Mouse (Mus musculus) heart, embryonic 15.5 days (tissue): ENCODE measurements at regions not wholly inside any gene's neighbourhood (a gene's known extent, or its start where the extent isn't known, plus 50 kb on each side); places are given as distances from the start of the nearest gene placed in this dataset. TPM values are rescaled to one million over a fixed set of nuclear protein-coding genes. Genes with fewer than 3 reads are reported as not detected.

Experiments
- ATAC-seq: fragments of 200-750 bp; cut with Nextera tagmentation; replicated peaks from 2 replicates; pipeline ENCODE4 v1.8.0; 2017; ENCODE audit warnings: low read depth, moderate TSS enrichment; ENCODE audit not compliant: insufficient number of reproducible peaks, insufficient read depth, low FRiP score
- H3K27ac ChIP-seq: fragments of 300-500 bp; sonication (generic); 2 replicates; pipeline ENCODE4 v1.5.1; 2015; ENCODE audit warnings: mild to moderate bottlenecking, inconsistent platforms
- H3K27me3 ChIP-seq: fragments of 300-500 bp; sonication (generic); 2 replicates; pipeline ENCODE4 v1.6.1; 2015; ENCODE audit warnings: inconsistent platforms
- H3K36me3 ChIP-seq: fragments of 300-500 bp; sonication (generic); 2 replicates; pipeline ENCODE4 v1.6.1; 2015; ENCODE audit warnings: mild to moderate bottlenecking, inconsistent platforms
- H3K4me1 ChIP-seq: fragments of 300-500 bp; sonication (generic); replicated peaks from 2 replicates; pipeline ENCODE4 v1.6.1; 2015; ENCODE audit warnings: inconsistent platforms
- H3K4me2 ChIP-seq: fragments of 300-500 bp; sonication (generic); 2 replicates; pipeline ENCODE4 v1.6.1; 2015; ENCODE audit warnings: inconsistent platforms, mild to moderate bottlenecking, moderate library complexity
- H3K4me3 ChIP-seq: fragments of 300-500 bp; sonication (generic); 2 replicates; pipeline ENCODE4 v1.5.1; 2015; ENCODE audit warnings: mild to moderate bottlenecking, inconsistent platforms
- H3K9ac ChIP-seq: fragments of 300-500 bp; sonication (generic); 2 replicates; pipeline ENCODE4 v1.6.1; 2015; ENCODE audit warnings: mild to moderate bottlenecking, inconsistent platforms
- H3K9me3 ChIP-seq: fragments of 300-500 bp; sonication (generic); replicated peaks from 2 replicates; pipeline ENCODE4 v1.6.1; 2016; ENCODE audit warnings: inconsistent platforms
- WGBS: fragments of 180-500 bp; shearing (Covaris S2); methylation state at CpG from one replicate; pipeline ENCODE4 v1.1.7; 2015; ENCODE audit warnings: mixed read lengths; 5-methylcytosine and 5-hydroxymethylcytosine counted together
- microRNA-seq: library from miRNA; unstranded; fragments of <30 nt; microRNA quantifications from one replicate; pipeline ENCODE4, GENCODE M21; 2016

DNA sequence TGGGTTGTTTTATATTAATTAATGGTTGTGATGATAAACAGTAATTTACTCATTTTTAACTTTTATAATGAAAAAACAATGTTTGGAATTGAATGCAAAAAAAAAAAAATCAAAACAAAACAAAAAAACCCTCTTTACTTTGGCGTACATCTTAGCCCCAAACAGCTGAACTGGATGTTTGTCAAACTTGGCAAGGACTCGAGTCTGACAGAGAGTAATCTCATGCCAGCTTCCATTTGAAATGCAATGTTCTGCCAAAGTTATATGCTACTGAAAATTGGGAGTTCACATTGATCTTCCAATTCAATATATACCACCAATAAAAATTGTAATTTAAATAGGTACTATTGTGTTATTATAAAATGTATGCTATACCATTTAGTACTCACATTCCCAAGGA is 150.9 kb upstream of the Rgs18 start:
- no peak overlapping the region for H3K9ac ChIP-seq
- no peak for ATAC-seq

GRCm38 (mm10) chr1:144916568-144916967 is 141.3 kb upstream of the Rgs18 start:
- Histone ChIP-seq H3K27ac (no peak overlapping the region), H3K27me3 (no peaks in the 10 kb centered on the region), H3K9me3 (no peaks in the 10 kb centered on the region), H3K36me3 (no peaks in the 10 kb centered on the region), H3K4me2 (no peak overlapping the region), H3K9ac (no peak overlapping the region), H3K4me3 (no peak overlapping the region), H3K4me1 (no peaks in the 10 kb centered on the region)
- no peak for ATAC-seq
- WGBS = 83% methylated on average over 5 of the region's 5 CpGs

More for the DNA sequence above, 150.9 kb upstream of the Rgs18 start:
- no peak overlapping the region for H3K4me3 ChIP-seq
- 76% methylated on average over 2 of the region's 2 CpGs for WGBS
- no peaks in the 10 kb centered on the region; the same call in 1 of the 2 replicates for H3K9me3 ChIP-seq
- H3K4me1 ChIP-seq = no peaks in the 10 kb centered on the region
- no peak overlapping the region for H3K4me2 ChIP-seq
- no peaks in the 10 kb centered on the region for H3K36me3 ChIP-seq
- no peaks in the 10 kb centered on the region for H3K27me3 ChIP-seq
- H3K27ac ChIP-seq = no peak overlapping the region

DNA sequence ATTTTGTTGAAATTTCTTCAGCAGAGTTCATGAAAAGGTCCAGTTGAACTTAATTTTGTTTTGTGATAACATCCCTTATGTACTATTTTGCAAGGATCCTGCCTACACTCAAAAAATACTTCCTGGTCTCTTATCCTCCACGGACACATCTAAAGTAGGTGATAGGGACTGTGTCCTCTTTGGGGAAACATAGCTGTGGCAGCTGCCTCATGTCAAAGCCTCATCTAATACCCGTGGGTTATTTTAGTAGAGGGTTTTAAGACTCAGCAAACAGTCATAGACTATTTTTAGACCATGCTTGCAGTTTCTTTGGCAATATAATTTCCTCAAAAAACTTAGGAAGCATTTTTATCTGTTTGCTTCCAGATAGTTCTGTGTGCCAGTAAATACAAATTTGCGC is 127.8 kb upstream of the Rgs18 start:
- no peak overlapping the region for H3K4me2 ChIP-seq
- H3K9ac ChIP-seq = no peak overlapping the region
- H3K9me3 ChIP-seq = no peaks in the 10 kb centered on the region
- 21% methylated on average over 3 of the region's 3 CpGs for WGBS
- H3K36me3 ChIP-seq = no peaks in the 10 kb centered on the region
- no peak overlapping the region for H3K4me3 ChIP-seq
- 0 out of 2 replicates have a peak, but pooled peaks cover 2% of the 10 kb centered on the region for H3K4me1 ChIP-seq
- peak overlapping the region; percentile 55; the same call in 1 of the 2 replicates for H3K27ac ChIP-seq
- H3K27me3 ChIP-seq = no peaks in the 10 kb centered on the region
- ATAC-seq = peak; percentile 74; the same call in 1 of the 2 replicates

- H3K9ac ChIP-seq = no peak overlapping the region
- no peak overlapping the region for H3K27ac ChIP-seq
- WGBS = 66% methylated on average over 2 of the region's 2 CpGs
- H3K4me3 ChIP-seq = no peak overlapping the region
- ATAC-seq = no peak
- H3K4me2 ChIP-seq = no peak overlapping the region
- H3K9me3 ChIP-seq = no peaks in the 10 kb centered on the region
- H3K36me3 ChIP-seq = no peaks in the 10 kb centered on the region
- H3K4me1 ChIP-seq = no peaks in the 10 kb centered on the region
- H3K27me3 ChIP-seq = no peaks in the 10 kb centered on the region
These were observed 108.4 kb upstream of the Rgs18 start for GRCm38 (mm10) chr1:144883633-144884032.

GRCm38 (mm10) chr1:144862133-144862532 is 86.9 kb upstream of the Rgs18 start:
- Histone ChIP-seq H3K4me3 (no peak overlapping the region), H3K9me3 (no peaks in the 10 kb centered on the region), H3K27me3 (no peaks in the 10 kb centered on the region), H3K4me1 (no peaks in the 10 kb centered on the region), H3K4me2 (no peak overlapping the region), H3K9ac (no peak overlapping the region), H3K27ac (no peak overlapping the region), H3K36me3 (no peaks in the 10 kb centered on the region)
- 69% methylated on average over 1 of the region's 1 CpGs for WGBS
- no peak for ATAC-seq

Small RNAs in the stretch of these regions (microRNA-seq; reads per million reads assigned to microRNA genes)
- not detected for gene Gm25708
